Mouse (Mus musculus) limb, embryonic 10.5 days (tissue): ENCODE data around the gene 1700008O03Rik. TPM values are rescaled to one million over a fixed set of nuclear protein-coding genes. Genes with fewer than 3 reads are reported as not detected.

Source experiments
- DNase-seq: peaks from one replicate; pipeline ENCODE4 v3.0.0-alpha.2; 2017; ENCODE audit warnings: low spot score
- H3K27ac ChIP-seq: fragments of 300-500 bp; sonication (generic); 2 replicates; pipeline ENCODE4 v1.5.1; 2016; ENCODE audit warnings: mild to moderate bottlenecking
- H3K27me3 ChIP-seq: fragments of 300-500 bp; sonication (generic); 2 replicates; pipeline ENCODE4 v1.6.1; 2016; ENCODE audit warnings: low read depth, mild to moderate bottlenecking; ENCODE audit not compliant: poor library complexity, severe bottlenecking
- H3K36me3 ChIP-seq: fragments of 300-500 bp; sonication (generic); 2 replicates; pipeline ENCODE4 v1.6.1; 2016; ENCODE audit warnings: mild to moderate bottlenecking, moderate library complexity
- H3K4me1 ChIP-seq: fragments of 300-500 bp; sonication (generic); 2 replicates; pipeline ENCODE4 v1.6.1; 2016
- H3K4me3 ChIP-seq: fragments of 300-500 bp; sonication (generic); 2 replicates; pipeline ENCODE4 v1.5.1; 2016; ENCODE audit warnings: mild to moderate bottlenecking, moderate library complexity
- H3K9me3 ChIP-seq: fragments of 300-500 bp; sonication (generic); replicated peaks from 2 replicates; pipeline ENCODE4 v1.6.1; 2016; ENCODE audit warnings: mild to moderate bottlenecking
- WGBS: fragments of 180-500 bp; shearing (Covaris S2); methylation state at CpG from one replicate; pipeline ENCODE4 v1.1.7; 2016; 5-methylcytosine and 5-hydroxymethylcytosine counted together
- polyA plus RNA-seq: library from polyadenylated mRNA; unstranded; fragments of >200 nt; fragmentation: Nextera tagmentation; extraction: Ambion mirVana; gene quantifications from 2 replicates; pipeline ENCODE4 v1.2.1, GENCODE M21; 2016

The 1700008O03Rik gene
- polyA plus RNA-seq, 1 experiment from 2014 or later = 0.50 TPM

GRCm38 (mm10) chr7:44373460-44373859 lies 12.2 kb downstream of the 1700008O03Rik start:
- H3K36me3 ChIP-seq = no peaks in the 10 kb centered on the region

GRCm38 (mm10) chr7:44372678-44373077 lies 12.9 kb downstream of the 1700008O03Rik start:
- no peaks in the 10 kb centered on the region for H3K9me3 ChIP-seq
- peaks cover 15% of the 10 kb centered on the region for H3K4me1 ChIP-seq
- H3K4me3 ChIP-seq = no peak overlapping the region
- no peak overlapping the region for H3K27ac ChIP-seq
- DNase-seq = no peak
- H3K27me3 ChIP-seq = no peaks in the 10 kb centered on the region
- no peaks in the 10 kb centered on the region for H3K36me3 ChIP-seq
- 92% methylated on average over 8 of the region's 8 CpGs for WGBS

More at GRCm38 (mm10) chr7:44373460-44373859, 12.2 kb downstream of the 1700008O03Rik start:
- H3K4me1 ChIP-seq = peaks cover 15% of the 10 kb centered on the region
- H3K27ac ChIP-seq = peak overlapping the region; percentile 86
- DNase-seq = no peak
- no peaks in the 10 kb centered on the region for H3K9me3 ChIP-seq
- 13% methylated on average over 7 of the region's 7 CpGs for WGBS
- 0 out of 2 replicates have a peak, but pooled peaks cover 3% of the 10 kb centered on the region for H3K27me3 ChIP-seq
- peak overlapping the region; percentile 73 for H3K4me3 ChIP-seq

GRCm38 (mm10) chr7:44360792-44361301 lies 24.8 kb downstream of the 1700008O03Rik start:
- H3K27me3 ChIP-seq = peaks cover 93% of the 10 kb centered on the region
- no peak overlapping the region for H3K27ac ChIP-seq
- H3K4me3 ChIP-seq = peak overlapping the region; percentile 59

GRCm38 (mm10) chr7:44359908-44360672 lies 25.5 kb downstream of the 1700008O03Rik start:
- H3K4me1 ChIP-seq = peaks cover 44% of the 10 kb centered on the region
- WGBS = 1% methylated on average over 54 of the region's 54 CpGs
- no peak overlapping the region for H3K27ac ChIP-seq

More at GRCm38 (mm10) chr7:44360792-44361301, 24.8 kb downstream of the 1700008O03Rik start:
- Histone ChIP-seq H3K9me3 (no peaks in the 10 kb centered on the region), H3K4me1 (peaks cover 44% of the 10 kb centered on the region), H3K36me3 (no peaks in the 10 kb centered on the region)
- no peak for DNase-seq
- 8% methylated on average over 21 of the region's 21 CpGs for WGBS

GRCm38 (mm10) chr7:44358886-44359654 lies 26.6 kb downstream of the 1700008O03Rik start:
- WGBS = 3% methylated on average over 26 of the region's 26 CpGs

More at GRCm38 (mm10) chr7:44359908-44360672, 25.5 kb downstream of the 1700008O03Rik start:
- Histone ChIP-seq H3K4me3 (peak overlapping the region; percentile 59), H3K36me3 (no peaks in the 10 kb centered on the region), H3K9me3 (no peaks in the 10 kb centered on the region), H3K27me3 (peaks cover 96% of the 10 kb centered on the region)
- DNase-seq = peak; percentile 91

GRCm38 (mm10) chr7:44358012-44358411 lies 27.6 kb downstream of the 1700008O03Rik start:
- H3K27ac ChIP-seq = no peak overlapping the region

More at GRCm38 (mm10) chr7:44358886-44359654, 26.6 kb downstream of the 1700008O03Rik start:
- peaks cover 48% of the 10 kb centered on the region for H3K4me1 ChIP-seq
- H3K9me3 ChIP-seq = no peaks in the 10 kb centered on the region
- H3K27ac ChIP-seq = peak overlapping the region; percentile 61
- H3K27me3 ChIP-seq = peaks cover 100% of the 10 kb centered on the region
- no peaks in the 10 kb centered on the region for H3K36me3 ChIP-seq
- peak overlapping the region; percentile 59 for H3K4me3 ChIP-seq
- DNase-seq = no peak

GRCm38 (mm10) chr7:44357531-44357930 lies 28.1 kb downstream of the 1700008O03Rik start:
- Histone ChIP-seq H3K9me3 (no peaks in the 10 kb centered on the region), H3K27me3 (peaks cover 100% of the 10 kb centered on the region), H3K27ac (no peak overlapping the region), H3K36me3 (no peaks in the 10 kb centered on the region), H3K4me1 (peaks cover 63% of the 10 kb centered on the region), H3K4me3 (peak overlapping the region; percentile 34; the same call in 1 of the 2 replicates)
- DNase-seq = peak; percentile 40
- 11% methylated on average over 10 of the region's 10 CpGs for WGBS

More at GRCm38 (mm10) chr7:44358012-44358411, 27.6 kb downstream of the 1700008O03Rik start:
- H3K4me1 ChIP-seq = peaks cover 58% of the 10 kb centered on the region
- no peak for DNase-seq
- peaks cover 100% of the 10 kb centered on the region for H3K27me3 ChIP-seq
- 13% methylated on average over 5 of the region's 5 CpGs for WGBS
- peak overlapping the region; percentile 6; the same call in 1 of the 2 replicates for H3K4me3 ChIP-seq
- no peaks in the 10 kb centered on the region for H3K9me3 ChIP-seq
- no peaks in the 10 kb centered on the region for H3K36me3 ChIP-seq

- WGBS = under 1% methylated on average over 35 of the region's 35 CpGs
- DNase-seq = peak; percentile 47
- Histone ChIP-seq H3K36me3 (no peaks in the 10 kb centered on the region), H3K27ac (no peak overlapping the region), H3K4me3 (peak overlapping the region; percentile 34), H3K9me3 (no peaks in the 10 kb centered on the region), H3K27me3 (peaks cover 100% of the 10 kb centered on the region), H3K4me1 (peaks cover 65% of the 10 kb centered on the region)
Measured at GRCm38 (mm10) chr7:44356590-44357481, 28.8 kb downstream of the 1700008O03Rik start.

- DNase-seq = no peak
- Histone ChIP-seq H3K36me3 (no peaks in the 10 kb centered on the region), H3K4me3 (no peak overlapping the region), H3K9me3 (no peaks in the 10 kb centered on the region), H3K27ac (no peak overlapping the region), H3K27me3 (peaks cover 100% of the 10 kb centered on the region), H3K4me1 (peaks cover 71% of the 10 kb centered on the region)
- WGBS = 84% methylated on average over 6 of the region's 6 CpGs
Measured at GRCm38 (mm10) chr7:44355411-44355810, 30.2 kb downstream of the 1700008O03Rik start.

GRCm38 (mm10) chr7:44353601-44354340 lies 31.8 kb downstream of the 1700008O03Rik start:
- under 1% methylated on average over 35 of the region's 35 CpGs for WGBS
- peak overlapping the region; percentile 34 for H3K4me3 ChIP-seq
- H3K9me3 ChIP-seq = no peaks in the 10 kb centered on the region
- H3K27me3 ChIP-seq = peaks cover 100% of the 10 kb centered on the region
- H3K27ac ChIP-seq = no peak overlapping the region
- peaks cover 58% of the 10 kb centered on the region for H3K4me1 ChIP-seq
- H3K36me3 ChIP-seq = no peaks in the 10 kb centered on the region
- DNase-seq = peak; percentile 60

- H3K36me3 ChIP-seq = no peaks in the 10 kb centered on the region
- DNase-seq = peak; percentile 50
- peak overlapping the region; percentile 34 for H3K4me3 ChIP-seq
- no peak overlapping the region for H3K27ac ChIP-seq
- H3K4me1 ChIP-seq = peaks cover 54% of the 10 kb centered on the region
- WGBS = 3% methylated on average over 71 of the region's 71 CpGs
- H3K27me3 ChIP-seq = peaks cover 100% of the 10 kb centered on the region
- H3K9me3 ChIP-seq = no peaks in the 10 kb centered on the region
Measured at GRCm38 (mm10) chr7:44352750-44353600, 32.6 kb downstream of the 1700008O03Rik start.
